Mouse (Mus musculus) adrenal gland, postnatal 25 days (tissue): Measurements from ENCODE around the gene Armc9. TPM values are rescaled to one million over a fixed set of nuclear protein-coding genes. Genes with fewer than 3 reads are reported as not detected.

Source experiments
- DNase-seq: peaks from one replicate; pipeline ENCODE4 v3.0.0; 2021; ENCODE audit warnings: mixed read lengths
- total RNA-seq: library from RNA; stranded (reverse); gene quantifications from 2 replicates; pipeline ENCODE4 v1.2.3, GENCODE M21; 2021

Armc9 gene
- total RNA-seq, 1 experiment from 2014 or later: 12.4 TPM

- no peak for DNase-seq
Observed at GRCm38 (mm10) chr1:86228653-86229052, 74.1 kb downstream of the Armc9 start.

GRCm38 (mm10) chr1:86229184-86229829 lies 74.7 kb downstream of the Armc9 start:
- DNase-seq: no peak

GRCm38 (mm10) chr1:86232631-86233030 lies 78.1 kb downstream of the Armc9 start:
- no peak for DNase-seq

- no peak for DNase-seq
Observed at GRCm38 (mm10) chr1:86233808-86234207, 79.2 kb downstream of the Armc9 start.

GRCm38 (mm10) chr1:86235118-86235517 lies 80.5 kb downstream of the Armc9 start:
- DNase-seq: no peak

GRCm38 (mm10) chr1:86236442-86236841 lies 81.9 kb downstream of the Armc9 start:
- peak; percentile 39 for DNase-seq

GRCm38 (mm10) chr1:86239010-86239409 lies 84.4 kb downstream of the Armc9 start:
- DNase-seq: no peak

GRCm38 (mm10) chr1:86239871-86240270 lies 85.3 kb downstream of the Armc9 start:
- DNase-seq: no peak

GRCm38 (mm10) chr1:86240959-86241358 lies 86.4 kb downstream of the Armc9 start:
- no peak for DNase-seq

GRCm38 (mm10) chr1:86243490-86243889 lies 88.9 kb downstream of the Armc9 start:
- no peak for DNase-seq

GRCm38 (mm10) chr1:86245301-86246085 lies 90.9 kb downstream of the Armc9 start:
- DNase-seq: no peak

GRCm38 (mm10) chr1:86253410-86253809 lies 98.8 kb downstream of the Armc9 start:
- DNase-seq: no peak

- DNase-seq: no peak
Observed at GRCm38 (mm10) chr1:86256311-86256710, 101.7 kb downstream of the Armc9 start.

- no peak for DNase-seq
Observed at GRCm38 (mm10) chr1:86257228-86257627, 102.6 kb downstream of the Armc9 start.

- no peak for DNase-seq
Observed at GRCm38 (mm10) chr1:86258171-86258824, 103.7 kb downstream of the Armc9 start.

- DNase-seq: no peak
Observed at GRCm38 (mm10) chr1:86263564-86264339, 109.2 kb downstream of the Armc9 start.

GRCm38 (mm10) chr1:86265060-86265459 lies 110.5 kb downstream of the Armc9 start:
- DNase-seq: no peak

GRCm38 (mm10) chr1:86268492-86269189 lies 114.1 kb downstream of the Armc9 start:
- DNase-seq: no peak

- no peak for DNase-seq
Observed at GRCm38 (mm10) chr1:86269190-86269508, 114.6 kb downstream of the Armc9 start.

GRCm38 (mm10) chr1:86271707-86272106 lies 117.1 kb downstream of the Armc9 start:
- DNase-seq: no peak

- DNase-seq: no peak
Observed at GRCm38 (mm10) chr1:86277055-86277454, 122.5 kb downstream of the Armc9 start.
